Mouse (Mus musculus) large intestine, adult 2 months (tissue): Measurements from ENCODE around the gene Tbck. TPM values are rescaled to one million over a fixed set of nuclear protein-coding genes. Genes with fewer than 3 reads are reported as not detected.

ENCODE experiments used
- DNase-seq: peaks from one replicate; pipeline ENCODE4 v3.0.0-alpha.2; 2012; ENCODE audit warnings: low read depth, low spot score
- WGBS: fragments of 180-500 bp; shearing (Covaris S2); methylation state at CpG from one replicate; pipeline ENCODE4 v1.1.7; 2018; 5-methylcytosine and 5-hydroxymethylcytosine counted together
- polyA plus RNA-seq: library from polyadenylated mRNA; depleted of rRNA; stranded (reverse); fragments of >200 nt; gene quantifications from 2 replicates; pipeline ENCODE4 v1.2.3, GENCODE M21; 2012; rRNA removed

Gene Tbck
- 3.0 and 3.9 TPM in 2 replicates for polyA plus RNA-seq

DNA sequence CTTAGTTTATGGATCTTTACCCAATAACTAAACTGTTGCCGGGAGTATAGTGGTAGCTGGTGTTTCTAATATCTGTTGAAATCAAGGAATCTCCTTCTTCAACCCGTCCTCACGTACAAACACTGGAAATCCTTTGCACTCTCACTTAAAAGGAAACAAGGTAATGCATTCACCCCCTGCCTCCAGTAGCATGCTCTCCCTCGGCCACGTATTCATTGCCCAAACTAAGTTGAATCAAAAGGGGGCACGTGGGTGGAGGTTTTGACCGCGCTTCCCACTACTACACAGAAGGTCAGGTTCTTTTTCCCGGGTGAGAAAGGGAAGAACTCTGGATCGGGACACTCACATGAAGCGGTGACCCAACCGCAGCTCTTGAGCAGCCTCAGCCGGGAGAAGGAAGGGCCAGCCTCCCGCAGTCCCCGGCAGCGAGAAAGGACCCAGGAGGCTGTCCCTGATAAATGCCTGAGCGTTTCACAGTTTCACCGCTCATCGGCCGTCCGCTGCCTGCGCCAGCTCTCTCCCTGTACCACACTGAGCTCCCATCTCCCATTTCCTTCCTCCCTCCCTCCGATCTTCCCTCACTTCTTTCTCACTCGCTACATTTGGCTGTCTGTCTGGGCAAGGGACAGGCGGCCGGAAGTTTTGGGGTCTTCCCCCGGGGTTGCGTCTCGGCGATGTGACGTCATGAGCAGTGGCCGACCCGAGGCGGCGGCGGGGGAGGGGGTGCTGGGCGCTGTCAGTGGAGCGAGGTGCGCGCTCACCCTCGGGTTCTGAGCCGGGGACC is at the start of gene Tbck:
Gene Tbck, plus strand, starts transcription at position 698 of the 784 bp plus-strand sequence.
- whole genome bisulfite sequencing: under 1% methylated on average over 42 of the region's 42 CpGs
- peak; percentile 45 for DNase-seq

DNA sequence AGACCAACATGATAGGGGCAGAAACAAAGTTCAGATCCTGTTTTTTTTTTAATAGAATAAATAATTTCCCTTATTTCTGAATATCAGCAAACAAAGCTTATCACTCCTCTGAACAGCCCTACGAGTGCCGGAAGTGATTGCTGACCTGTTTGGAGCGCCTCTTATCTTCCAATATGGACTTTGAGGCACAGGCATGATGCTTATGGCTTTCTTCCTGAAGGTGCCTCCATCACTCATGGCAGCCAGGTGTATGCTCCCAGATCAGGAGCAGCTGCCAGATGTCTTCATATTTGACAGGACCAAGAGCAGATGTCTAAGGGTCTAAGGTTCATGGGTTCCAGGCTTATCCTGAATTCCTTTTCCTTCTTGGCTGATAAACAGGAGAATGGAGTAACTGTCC is 46.9 kb upstream of the Tbck start:
- DNase-seq: no peak
- 84% methylated on average over 3 of the region's 3 CpGs for WGBS

DNA sequence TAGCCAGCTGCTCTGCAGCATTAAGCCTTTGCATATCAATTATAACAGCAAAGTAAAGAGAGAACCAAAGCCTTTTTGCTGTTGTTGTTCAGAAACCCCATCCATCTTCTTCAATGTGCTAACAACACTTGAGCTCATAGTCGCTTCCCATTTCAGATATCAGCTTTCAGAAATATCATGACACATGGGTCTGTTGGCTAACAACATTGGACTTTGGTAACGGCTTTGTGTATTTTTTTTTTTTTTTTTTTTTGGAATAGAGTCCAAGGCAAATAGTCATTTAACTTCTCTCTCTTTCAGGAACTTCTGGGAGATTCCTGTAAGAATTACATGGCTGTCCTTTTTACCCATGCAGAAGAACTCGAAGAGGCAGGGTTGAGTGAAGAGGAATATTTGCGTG is 39.9 kb upstream of the Tbck start:
- DNase-seq: no peak
- 56% methylated on average over 4 of the region's 4 CpGs for WGBS

DNA sequence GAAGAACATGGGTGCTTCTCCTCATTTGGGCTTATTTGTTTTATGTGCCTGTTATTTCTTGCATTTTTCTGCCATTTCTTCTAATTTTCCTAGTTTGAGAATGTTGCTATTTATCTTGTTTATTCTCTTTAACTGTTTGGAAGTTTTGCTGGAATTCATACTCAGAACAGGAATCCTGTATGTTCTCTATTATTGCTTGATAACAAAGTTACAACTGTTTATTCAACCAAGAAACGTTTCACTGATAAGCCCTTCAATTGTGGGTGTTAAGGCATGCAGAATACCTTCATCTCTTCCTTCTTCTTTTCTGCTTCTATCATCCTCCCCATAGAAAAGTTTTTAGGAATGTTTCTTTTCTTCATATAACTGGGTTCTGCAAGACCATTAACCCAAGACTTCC is 37.1 kb upstream of the Tbck start:
- 9% methylated on average over 1 of the region's 1 CpGs for WGBS
- DNase-seq: no peak

DNA sequence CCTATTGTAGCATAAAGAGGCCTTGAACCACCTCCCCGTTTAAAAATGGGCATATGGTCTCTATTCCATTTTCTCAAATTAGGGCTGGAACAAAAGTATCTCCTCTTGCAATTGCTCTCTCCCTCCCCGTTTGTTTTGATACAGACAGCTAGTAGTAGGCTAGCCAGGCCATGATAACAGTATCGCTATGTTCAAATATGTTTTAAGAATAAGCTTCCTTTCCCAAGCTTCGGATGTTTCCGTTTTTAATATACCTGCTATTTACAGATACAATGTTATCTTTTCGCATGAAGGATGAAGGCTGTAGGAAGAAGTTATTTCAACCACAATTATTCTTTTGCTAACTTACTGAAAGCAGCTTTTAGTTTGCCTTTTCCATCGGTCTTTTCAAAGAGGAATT is 34.6 kb upstream of the Tbck start:
- DNase-seq: no peak
- WGBS: 85% methylated on average over 7 of the region's 7 CpGs

DNA sequence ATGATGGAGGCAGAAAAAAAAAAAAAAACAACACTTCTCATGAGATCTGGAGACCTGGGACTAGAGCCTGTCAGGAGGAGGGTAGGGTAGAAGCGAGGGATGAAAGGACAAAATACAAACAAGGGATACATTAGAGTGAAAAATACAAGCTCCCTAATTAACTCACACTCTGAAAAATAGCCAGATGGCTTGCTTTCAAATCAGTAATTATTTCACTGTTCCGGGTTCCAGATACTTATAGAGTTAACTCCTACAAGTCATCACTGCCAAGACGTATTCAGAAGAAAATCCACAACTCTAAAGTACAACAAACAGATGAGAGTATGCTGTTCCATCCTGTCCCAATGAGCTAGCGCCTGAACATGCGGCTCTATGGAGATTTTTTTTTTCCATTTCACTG is 33.8 kb upstream of the Tbck start:
- DNase-seq: no peak
- WGBS: 76% methylated on average over 5 of the region's 5 CpGs

DNA sequence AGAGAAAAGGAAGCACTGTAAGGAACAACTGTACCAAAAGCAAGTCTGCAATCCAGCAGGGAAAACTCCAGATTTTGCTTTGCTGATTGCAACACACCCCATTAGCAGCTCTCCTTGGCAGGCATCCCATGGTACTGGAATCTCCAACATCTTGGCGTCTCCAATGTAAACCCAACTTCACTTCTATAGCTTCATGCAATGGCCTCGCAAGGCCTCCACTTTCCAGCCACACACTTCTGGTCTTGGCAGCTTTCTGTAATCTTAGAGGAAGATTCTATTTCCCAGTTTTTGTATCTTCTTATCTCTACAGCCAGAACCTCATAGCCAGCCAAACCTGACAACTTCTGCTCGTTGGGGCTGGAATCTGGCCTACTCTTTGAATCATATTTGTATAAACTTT is 32.2 kb upstream of the Tbck start:
- DNase-seq: no peak

DNA sequence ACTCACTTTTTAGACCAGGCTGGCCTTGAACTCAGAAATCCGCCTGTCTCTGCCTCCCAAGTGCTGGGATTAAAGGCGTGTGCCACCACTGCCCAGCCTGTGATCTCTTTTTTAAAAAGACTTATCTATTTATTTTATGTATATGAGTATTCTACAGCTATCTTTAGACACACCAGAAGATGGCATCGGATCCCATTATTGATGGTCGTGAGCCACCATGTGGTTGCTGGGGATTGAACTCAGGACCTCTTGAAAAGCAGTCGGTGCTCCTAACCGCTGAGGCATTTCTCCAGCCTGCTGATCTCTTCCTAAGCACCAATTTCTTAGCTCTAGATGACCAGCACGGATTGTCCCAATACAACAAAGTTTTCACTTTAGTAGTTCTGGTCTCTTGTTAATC is 30.0 kb upstream of the Tbck start:
- no peak for DNase-seq
- 90% methylated on average over 7 of the region's 7 CpGs for WGBS

More for the DNA sequence above, 32.2 kb upstream of the Tbck start:
- 57% methylated on average over 3 of the region's 3 CpGs for WGBS

DNA sequence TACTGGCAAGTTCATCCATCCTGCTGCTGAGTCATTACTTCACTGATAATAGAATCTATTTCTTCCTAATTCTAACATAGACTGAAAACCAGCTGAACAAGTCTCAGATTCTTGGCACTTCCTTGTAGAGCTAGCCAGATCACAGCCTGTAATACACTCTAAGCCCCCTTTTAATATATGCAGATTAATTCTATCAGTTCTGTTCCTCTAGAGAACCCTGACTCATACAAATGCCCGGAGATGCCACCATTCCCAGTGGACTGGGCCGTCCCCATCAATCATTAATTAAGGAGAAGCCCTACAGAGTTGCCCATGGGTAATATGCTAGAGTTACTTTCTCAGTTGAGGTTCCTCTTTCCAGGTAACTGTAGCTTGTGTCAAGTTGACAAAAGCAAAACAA is 28.0 kb upstream of the Tbck start:
- no peak for DNase-seq
- WGBS: 80% methylated on average over 2 of the region's 2 CpGs

DNA sequence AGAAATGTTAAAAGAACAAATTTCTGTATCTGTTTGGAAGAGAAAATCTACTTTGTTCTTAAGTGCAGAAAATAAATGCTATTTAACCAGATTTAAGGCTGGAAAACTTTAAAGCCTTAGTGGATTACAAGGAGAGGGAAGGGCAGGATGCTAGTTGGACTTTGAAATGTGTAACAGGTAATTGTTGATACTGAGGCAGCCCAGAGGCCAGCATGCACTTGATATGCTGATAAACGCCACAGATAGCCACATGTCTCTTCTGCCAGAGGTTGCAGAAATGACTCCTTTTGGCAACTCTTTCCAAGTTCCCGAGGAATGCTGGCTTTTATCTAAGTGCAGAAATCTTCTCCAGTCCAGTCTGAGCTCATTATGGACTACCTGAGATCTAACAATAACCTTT is 6.5 kb upstream of the Tbck start:
- 58% methylated on average over 2 of the region's 2 CpGs for WGBS
- no peak for DNase-seq

DNA sequence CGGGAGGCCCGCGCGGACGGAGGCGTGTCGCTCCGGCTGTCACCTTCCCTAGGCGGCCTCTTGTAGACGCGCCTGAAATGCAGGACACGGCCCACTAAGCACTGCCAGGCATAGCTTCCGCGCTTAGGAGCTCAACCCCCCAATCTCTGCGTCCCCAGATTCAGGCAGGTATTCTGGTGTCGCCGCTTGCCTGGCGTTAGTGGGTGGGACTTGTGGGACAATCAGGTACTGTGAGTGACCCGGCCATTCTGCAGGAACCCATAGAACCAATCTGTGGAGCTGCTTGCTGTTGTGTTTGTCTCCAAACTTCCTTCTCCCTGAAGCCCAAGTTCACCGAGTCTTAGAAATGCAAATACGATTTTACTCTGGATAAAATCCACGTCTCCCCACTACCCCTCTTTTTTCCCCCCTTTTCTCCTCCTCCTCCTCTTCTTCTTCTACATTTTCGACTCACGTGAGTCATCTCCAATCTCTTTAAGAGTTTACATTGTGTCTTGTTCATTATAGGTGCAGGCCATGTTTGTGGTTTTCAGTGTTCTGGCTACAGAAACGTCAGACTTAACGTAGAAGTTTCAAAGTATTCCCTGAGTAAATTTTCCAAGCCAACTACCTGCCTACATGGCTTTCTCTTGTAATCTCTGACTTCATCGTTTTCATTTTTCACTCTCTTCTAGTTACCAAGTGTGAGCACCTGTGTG is 436 bp downstream of the Tbck start, which contains the start of gene Aimp1:
Gene Aimp1, minus strand, starts transcription at position 140 of the 698 bp plus-strand sequence.
- DNase-seq: no peak
- under 1% methylated on average over 27 of the region's 27 CpGs for WGBS

DNA sequence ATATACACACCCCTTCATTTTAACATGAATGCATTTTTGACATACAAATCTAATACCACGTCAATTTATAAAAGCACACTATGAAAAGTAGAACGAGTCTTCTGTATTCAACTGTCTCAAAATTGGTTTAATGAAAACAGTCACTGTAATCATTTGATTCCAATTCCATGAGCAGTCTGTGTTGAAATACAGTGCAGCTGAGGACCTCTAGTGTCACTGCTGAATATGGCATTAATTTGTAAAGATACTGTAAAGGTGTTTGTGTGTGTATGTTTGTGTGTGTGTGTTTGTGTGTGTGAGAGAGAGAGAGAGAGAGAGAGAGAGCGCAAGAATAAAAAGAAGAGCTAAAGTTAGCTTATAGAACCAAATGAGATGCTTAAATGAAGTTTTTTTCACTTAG is 17.4 kb downstream of the Tbck start:
- no peak for DNase-seq
- 74% methylated on average over 3 of the region's 3 CpGs for WGBS

DNA sequence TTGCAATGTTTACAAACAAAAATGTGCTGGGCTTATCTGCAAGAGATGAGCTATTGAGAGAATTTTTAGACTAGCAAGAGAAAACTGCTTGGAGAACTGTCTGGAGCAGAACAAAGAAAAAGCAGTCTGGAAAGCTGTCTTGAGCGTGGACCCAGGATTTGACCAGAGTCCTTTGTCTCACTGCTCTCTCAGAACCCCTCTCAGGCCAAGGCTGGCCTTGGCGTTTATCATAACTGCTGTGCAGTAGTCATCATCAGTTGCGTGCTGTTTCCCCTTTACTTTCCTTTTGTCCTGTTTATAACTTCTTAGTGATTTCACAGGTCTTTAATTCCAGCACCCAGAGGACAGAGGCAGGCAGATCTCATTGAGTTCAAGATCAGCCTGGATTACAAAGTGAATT is 20.3 kb downstream of the Tbck start:
- DNase-seq: no peak
- 85% methylated on average over 3 of the region's 3 CpGs for WGBS

DNA sequence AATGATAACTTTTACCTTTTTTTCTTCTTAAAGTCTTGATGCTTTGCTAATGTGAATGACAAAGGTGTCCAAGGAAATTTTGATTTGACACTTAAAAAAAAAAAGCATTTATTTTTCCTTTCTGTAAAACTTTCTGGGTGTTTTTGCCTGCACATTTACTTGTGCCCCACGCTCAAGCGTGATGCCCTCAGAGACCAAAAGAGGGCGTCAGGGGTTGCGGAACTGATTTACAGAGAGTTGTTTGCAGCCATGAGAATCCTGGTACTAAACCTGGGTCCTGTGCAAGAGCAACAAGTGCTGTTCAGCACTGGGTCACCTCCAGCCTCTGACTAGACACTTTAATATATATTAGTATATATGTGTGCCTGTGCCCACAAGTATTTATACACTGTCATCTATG is 23.0 kb downstream of the Tbck start:
- WGBS: 90% methylated on average over 4 of the region's 4 CpGs
- no peak for DNase-seq

DNA sequence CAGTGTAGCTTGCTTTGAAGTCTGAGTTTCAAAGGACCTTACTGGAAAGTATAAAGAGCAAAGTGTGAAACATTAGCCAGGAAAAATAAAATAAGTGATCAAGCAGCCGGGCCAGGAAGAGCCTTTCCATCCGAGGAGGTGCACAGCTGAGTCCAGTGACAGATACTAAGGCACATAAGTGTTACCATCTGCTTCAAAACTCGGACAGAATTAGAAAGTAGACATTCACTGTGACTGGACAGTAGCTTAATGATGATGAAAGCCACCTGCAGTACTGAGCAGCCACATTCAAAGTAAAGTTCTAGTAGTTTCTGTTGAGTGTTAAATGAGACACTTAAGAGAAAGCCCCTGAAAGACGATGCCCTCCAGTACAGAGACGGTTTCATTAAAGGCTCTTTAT is 30.0 kb downstream of the Tbck start:
- DNase-seq: no peak
- WGBS: 70% methylated on average over 5 of the region's 5 CpGs

DNA sequence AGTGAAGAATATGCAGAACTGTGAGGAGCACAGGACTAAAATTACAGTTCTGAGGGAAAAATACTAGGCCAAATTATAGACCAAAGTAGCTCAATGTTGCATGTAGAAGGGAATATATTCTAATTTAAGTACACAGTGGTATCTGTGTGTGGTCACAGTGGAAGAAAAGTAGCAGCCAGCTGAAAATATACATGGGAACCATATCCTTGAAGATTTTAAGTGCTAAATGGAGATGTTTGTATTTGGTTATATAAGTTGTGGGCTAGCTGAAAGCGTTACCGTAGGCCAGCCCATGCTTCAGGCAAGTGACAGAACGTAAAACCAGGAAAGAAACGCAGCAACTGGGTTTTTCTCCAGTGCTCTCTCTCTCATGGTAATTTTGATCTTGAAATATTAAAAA is 33.4 kb downstream of the Tbck start:
- 97% methylated on average over 4 of the region's 4 CpGs for WGBS
- no peak for DNase-seq

DNA sequence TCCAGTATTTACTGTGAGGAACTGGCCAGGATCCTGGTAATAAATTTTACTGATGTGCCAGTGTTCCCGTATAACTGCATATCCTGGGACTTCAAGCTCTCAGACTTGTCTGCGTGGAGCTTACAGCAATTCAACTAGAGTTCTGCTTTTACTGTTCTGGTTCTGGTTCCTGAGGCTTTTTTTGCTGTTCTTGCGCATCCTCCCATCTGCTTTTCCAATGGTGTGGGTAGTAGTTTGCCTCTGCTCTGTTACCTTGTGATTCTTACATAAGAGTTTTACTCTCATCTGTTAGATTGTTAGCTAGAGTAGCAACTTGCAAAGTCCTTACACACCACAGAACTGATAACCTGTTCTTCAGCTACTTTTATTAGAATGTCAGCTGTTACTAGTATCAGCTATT is 40.4 kb downstream of the Tbck start:
- no peak for DNase-seq
- 85% methylated on average over 3 of the region's 3 CpGs for WGBS

DNA sequence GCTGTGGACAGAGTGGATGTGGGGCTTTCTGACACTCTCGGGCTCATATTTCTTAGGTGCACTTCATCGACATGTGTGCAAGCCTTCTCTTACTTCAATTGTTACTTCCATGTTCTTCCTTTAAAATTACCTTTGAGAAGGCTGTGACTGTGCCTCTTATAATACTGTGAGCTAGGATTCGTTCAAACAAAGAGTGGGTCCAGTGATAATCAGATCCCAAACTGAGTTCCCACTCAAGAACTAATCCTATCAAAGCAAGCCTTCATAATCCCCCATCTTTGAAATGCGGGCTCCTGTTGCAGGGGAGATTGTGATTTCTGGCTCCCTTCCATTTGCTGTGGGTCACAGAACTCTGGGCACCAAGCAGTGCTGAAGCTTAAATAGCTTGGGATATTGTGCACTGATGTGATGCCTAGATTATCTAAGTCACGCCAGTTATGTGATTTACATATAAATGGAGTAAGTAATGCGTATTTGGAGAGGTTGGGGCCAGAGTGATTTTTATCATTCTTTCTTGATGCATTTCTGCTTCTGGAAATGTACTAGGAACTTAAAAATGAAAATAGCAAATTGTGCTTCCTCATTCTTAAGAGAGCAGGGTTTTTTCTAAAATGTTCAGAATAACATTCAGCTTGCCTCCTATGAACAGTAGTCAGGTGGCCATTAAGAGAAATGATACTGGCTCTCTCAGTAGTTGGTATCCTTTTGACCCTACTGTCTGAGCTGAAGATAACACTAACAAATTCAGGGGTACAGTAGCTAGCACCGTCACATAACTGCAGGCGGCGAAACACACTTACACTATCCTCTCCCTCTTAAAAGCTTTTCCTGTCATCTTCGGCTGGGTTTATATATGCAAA is 60.6 kb downstream of the Tbck start:
- 88% methylated on average over 10 of the region's 10 CpGs for WGBS
- DNase-seq: no peak

DNA sequence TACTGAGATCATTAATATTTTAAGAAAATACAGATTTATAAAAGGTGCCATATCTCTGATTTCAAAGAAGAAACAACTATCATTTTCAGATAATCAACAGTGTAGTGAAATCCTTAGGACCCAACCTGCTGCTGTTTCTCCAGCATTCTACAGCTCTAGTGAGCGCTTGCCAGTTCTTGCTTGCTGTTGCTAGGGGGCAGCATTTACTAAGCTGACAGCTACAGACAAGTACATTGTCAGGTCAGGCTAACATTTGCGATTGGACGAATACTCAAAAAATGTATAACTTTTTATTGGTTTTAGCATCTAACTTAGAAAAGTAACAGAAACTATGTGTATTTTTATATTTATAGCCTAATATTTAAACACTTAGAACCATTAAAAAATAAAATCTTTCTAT is 63.1 kb downstream of the Tbck start:
- 22% methylated on average over 3 of the region's 3 CpGs for WGBS
- peak; percentile 7 for DNase-seq

DNA sequence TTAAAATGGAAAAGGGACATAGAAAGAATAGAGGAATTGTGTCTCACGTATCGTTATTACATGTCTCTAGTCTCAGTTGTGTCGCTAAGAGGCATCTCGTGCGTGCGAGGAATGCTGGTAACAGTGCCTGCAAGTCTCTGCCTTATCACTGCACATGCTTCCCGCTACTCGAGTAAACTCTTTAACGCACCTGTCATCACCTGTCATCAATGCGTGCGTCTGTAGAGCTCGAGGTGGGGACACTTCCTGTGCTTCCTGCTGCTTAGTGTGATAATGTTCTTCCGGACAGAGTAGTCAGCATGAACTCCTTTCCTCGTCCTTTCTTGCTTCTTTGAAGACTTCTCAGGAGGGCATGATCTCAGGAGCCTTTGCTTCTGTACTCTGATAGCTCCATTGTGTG is 63.8 kb downstream of the Tbck start:
- no peak for DNase-seq
- WGBS: 91% methylated on average over 14 of the region's 14 CpGs
